Mouse (Mus musculus): ENCODE measurements around the gene Dimt1. TPM values are rescaled to one million over a fixed set of nuclear protein-coding genes. Genes with fewer than 3 reads are reported as not detected.
"Not testable (repeated sequence)": the region's sequence is repeated elsewhere in the genome, so short reads cannot be mapped to it uniquely, and the experiment has no call there.

Dimt1 gene
- total RNA-seq (2015): 12.7 and 18.6 TPM in 2 replicates
- 5.7 and 14.6 TPM in 2 replicates for total RNA-seq (2017)

DNA sequence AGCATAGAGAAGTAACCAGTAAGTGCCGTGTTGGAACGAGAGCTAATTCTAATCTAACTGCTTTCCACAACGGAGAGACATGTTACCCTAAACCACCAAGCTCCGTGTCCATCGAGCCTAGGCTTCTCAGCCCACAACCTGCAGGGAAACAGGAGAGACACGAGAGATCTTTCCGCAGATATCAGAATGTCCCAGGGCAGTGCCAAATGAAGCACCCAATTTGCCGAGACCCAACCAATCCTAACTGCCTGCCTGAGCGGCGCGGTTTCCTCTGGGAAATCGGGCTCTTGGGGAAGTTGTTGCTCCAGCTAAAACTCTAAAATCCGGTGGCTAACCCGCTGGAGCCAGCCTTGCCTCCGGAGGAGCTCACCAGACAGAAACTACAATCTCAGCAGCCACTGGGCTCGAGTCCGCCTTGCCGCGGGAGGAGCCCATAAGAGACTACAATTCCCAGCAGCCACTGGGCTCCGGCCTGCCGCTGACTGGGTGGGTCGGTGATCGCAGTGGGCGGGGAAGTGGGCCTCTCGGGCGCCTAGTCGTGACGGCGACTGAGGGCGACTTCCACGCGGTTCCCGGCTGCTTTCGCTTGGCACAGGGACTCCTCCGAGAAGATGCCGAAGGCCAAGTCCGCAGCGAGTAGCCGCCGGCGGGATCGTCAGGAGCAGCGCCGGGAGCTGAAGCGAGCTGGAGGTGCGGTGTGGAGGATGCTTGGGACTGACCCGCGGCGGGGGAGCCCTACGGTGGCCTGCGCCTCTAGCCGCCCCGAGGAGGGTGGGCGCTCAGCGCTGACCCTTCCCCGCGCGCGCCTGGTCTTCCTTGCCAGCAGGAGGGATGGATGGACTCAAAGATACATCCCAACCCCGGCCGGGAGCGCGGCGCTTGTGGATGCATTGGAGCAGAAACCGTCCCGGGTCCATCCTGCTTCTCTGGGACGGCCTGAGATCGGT is at the start of gene Dimt1:
Gene Dimt1 (plus strand): TSS at position 534 of the 947 bp plus-strand sequence.
- peak; percentile 100 for ATAC-seq (ENCODE audit: poor library complexity, severe bottlenecking)

- ATAC-seq (ENCODE audit: poor library complexity, severe bottlenecking): no peak
Measured at GRCm38 (mm10) chr13:106904637-106905036, 42.3 kb upstream of the Dimt1 start.

GRCm38 (mm10) chr13:106905154-106905553 is 41.8 kb upstream of the Dimt1 start:
- ATAC-seq (ENCODE audit: poor library complexity, severe bottlenecking): not testable (repeated sequence)

- no peak for ATAC-seq (ENCODE audit: poor library complexity, severe bottlenecking)
Measured at GRCm38 (mm10) chr13:106907273-106907672, 39.7 kb upstream of the Dimt1 start.

- ATAC-seq (ENCODE audit: poor library complexity, severe bottlenecking): no peak
Measured at GRCm38 (mm10) chr13:106910096-106910495, 36.8 kb upstream of the Dimt1 start.

DNA sequence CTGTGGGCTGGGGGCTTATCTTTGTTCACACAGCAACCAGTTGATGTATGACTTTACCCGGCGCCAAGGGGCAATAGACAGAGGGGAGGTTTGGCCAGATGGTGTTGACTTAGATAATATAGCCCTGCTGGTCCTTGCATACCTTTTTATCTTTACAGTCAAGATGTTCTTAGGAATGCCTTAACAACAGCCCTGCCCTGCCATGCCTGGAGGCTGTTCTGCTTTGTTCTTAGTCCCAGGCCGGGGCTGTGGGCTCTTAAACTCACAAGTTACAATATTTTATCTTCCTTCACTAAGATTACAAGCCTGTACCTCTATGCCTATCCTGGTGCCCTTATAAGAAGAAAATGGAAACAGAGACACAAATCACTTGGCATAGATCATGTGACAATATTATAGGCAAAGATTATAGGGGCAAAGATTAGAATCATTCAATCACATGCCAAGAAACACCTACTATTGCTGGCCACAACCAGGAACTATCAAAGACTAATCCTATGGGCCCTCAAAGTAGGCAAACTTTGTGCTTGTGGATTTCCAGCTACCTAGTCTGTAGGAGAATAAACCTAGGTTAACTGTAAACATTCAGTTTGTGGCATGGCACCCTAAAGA is 33.7 kb upstream of the Dimt1 start:
- no peak for ATAC-seq (ENCODE audit: poor library complexity, severe bottlenecking)

- ATAC-seq (ENCODE audit: poor library complexity, severe bottlenecking): peak; percentile 71
Measured at GRCm38 (mm10) chr13:106918322-106919050, 28.4 kb upstream of the Dimt1 start.

DNA sequence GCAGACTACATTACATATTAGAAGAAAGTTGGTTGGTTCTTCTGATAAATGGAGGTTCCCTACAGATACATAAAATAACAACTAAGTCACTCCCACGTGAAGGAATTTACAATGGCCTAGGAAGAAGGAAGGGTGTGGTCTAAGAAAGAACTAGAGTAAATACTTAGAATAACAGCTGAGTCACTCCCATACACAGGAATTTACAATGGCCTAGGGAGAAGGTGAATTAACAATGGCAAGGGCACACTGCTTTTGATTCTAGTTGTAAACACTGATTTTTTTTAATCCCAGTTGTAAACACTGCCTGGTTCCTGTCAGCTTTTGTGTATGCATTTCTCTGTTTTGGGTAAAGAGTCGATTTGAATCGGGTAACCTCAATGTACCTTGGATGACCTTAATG is 21.0 kb upstream of the Dimt1 start:
- ATAC-seq (ENCODE audit: poor library complexity, severe bottlenecking): not testable (repeated sequence)

GRCm38 (mm10) chr13:106928296-106928695 is 18.6 kb upstream of the Dimt1 start:
- no peak for ATAC-seq (ENCODE audit: poor library complexity, severe bottlenecking)

- no peak for ATAC-seq (ENCODE audit: poor library complexity, severe bottlenecking)
Measured at GRCm38 (mm10) chr13:106929201-106929600, 17.7 kb upstream of the Dimt1 start.

GRCm38 (mm10) chr13:106935871-106936255 is 11.1 kb upstream of the Dimt1 start:
- ATAC-seq (ENCODE audit: poor library complexity, severe bottlenecking): no peak

- ATAC-seq (ENCODE audit: poor library complexity, severe bottlenecking): peak; percentile 98
Measured at GRCm38 (mm10) chr13:106936256-106937137, 10.4 kb upstream of the Dimt1 start, which contains the start of gene Ipo11. Ipo11 (minus strand) TSS chr13:106936958.

GRCm38 (mm10) chr13:106937138-106937472 is 9.8 kb upstream of the Dimt1 start:
- no peak for ATAC-seq (ENCODE audit: poor library complexity, severe bottlenecking)

DNA sequence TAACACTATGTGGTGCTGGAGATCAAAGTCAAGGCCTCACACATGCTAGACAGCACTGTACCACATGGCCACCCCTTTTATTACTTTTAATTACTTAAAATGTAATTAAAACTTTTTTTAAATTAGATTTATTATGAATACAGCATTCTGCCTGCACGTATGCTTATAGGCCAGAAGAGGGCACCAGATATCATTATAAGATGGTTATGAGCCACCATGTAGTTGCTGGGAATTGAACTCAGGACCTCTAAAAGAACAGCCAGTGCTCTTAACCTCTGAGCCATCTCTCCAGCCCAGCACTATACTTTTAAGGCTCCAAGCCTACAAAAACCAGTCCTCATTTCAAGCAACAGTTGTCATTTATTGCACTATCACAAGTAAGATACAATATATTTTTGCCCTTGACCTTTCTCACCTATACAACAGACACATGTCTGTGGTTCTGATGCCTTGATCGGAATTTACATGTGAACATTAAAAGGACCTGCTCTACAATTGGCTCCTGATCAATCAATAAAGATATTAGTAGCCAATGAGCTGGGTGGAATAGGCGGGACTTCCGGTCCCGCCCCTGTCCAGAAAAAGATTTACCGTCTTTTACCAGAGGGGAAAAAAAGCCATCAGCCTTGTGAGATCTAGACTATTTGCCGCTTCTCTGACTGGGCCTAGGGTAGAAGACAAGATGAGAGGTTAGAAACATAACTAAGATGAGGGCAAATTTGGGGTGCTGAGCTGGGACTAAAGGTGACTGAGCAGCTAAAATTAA is 5.5 kb upstream of the Dimt1 start:
- ATAC-seq (ENCODE audit: poor library complexity, severe bottlenecking): no peak

DNA sequence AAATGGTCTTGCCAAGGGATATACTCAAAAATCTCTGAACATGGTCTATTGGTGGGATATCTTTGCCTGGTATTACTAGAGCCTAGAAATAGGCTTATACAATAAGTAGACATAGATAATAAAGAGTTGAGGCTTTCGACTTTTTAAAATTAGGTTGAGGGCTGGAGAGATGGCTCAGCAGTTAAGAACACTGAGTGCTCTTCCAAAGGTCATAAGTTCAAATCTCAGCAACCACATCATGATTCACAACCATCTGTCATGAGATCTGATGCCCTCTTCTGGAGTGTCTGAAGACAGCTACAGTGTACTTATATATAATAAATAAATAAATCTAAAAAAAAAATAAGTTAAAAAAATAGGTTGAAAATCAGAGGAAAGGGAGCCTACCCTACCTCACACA is 4.2 kb upstream of the Dimt1 start:
- ATAC-seq (ENCODE audit: poor library complexity, severe bottlenecking): no peak

- ATAC-seq (ENCODE audit: poor library complexity, severe bottlenecking): no peak
Measured at GRCm38 (mm10) chr13:106945518-106945917, 1.4 kb upstream of the Dimt1 start.

- no peak for ATAC-seq (ENCODE audit: poor library complexity, severe bottlenecking)
Measured at GRCm38 (mm10) chr13:106947583-106947982, 656 bp downstream of the Dimt1 start.

DNA sequence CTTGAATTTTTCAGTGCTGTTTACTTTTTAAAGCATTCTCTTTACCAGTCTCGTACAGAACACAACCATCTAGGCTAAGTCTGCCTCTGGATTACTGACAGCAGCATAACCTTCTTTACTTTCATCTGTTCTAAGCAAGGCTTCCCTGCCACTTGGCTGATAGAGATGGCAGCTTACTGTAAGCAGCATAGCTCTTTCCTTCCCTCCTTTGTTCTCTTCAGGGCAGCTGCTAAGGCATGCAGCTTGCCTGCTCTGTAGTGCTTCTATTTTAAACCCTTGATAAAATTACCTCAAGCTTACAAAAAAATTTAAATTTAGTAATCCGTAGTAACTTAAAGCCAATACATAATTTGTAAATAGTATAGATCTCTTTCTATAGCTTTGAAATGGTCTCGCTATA is 8.0 kb downstream of the Dimt1 start:
- no peak for ATAC-seq (ENCODE audit: poor library complexity, severe bottlenecking)

DNA sequence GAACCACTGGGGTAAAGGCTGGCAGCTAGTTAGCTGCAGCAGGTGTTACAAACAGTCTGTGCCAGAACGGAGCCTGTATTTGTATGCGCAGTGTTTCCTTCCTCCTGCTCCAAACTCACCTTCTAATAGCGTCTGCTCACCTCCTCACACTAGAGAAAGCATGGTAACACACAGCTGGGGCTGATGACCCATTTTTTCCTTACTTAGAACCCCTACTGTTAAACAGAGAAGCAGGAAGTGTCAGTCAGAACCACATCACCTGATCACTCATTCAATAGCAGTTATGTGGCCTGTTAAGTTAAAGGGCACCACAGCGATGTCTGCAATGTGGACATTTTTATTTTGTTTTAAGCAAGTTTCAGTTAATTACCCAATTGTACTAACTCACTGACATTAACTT is 10.6 kb downstream of the Dimt1 start:
- ATAC-seq (ENCODE audit: poor library complexity, severe bottlenecking): no peak

- no peak for ATAC-seq (ENCODE audit: poor library complexity, severe bottlenecking)
Measured at GRCm38 (mm10) chr13:106958286-106958685, 11.4 kb downstream of the Dimt1 start.
